Mouse (Mus musculus) ES-E14 (cell line): ENCODE results near the gene Prrt1.

Experiments
- HCFC1 ChIP-seq: IDR thresholded peaks from 2 replicates; pipeline ENCODE4 v1.6.1; 2012; ENCODE audit warnings: low read length, inconsistent platforms, borderline replicate concordance; ENCODE audit not compliant: insufficient read depth
- MAFK ChIP-seq: IDR thresholded peaks from 2 replicates; pipeline ENCODE4 v1.6.1; 2014; ENCODE audit warnings: mild to moderate bottlenecking, low read depth, low read length, inconsistent platforms; ENCODE audit not compliant: insufficient read depth
- ZC3H11A ChIP-seq: IDR thresholded peaks from 2 replicates; pipeline ENCODE4 v1.6.1; 2012; ENCODE audit warnings: low read depth, mild to moderate bottlenecking, inconsistent platforms, low read length, borderline replicate concordance
- ZNF384 ChIP-seq: IDR thresholded peaks from 2 replicates; pipeline ENCODE4 v1.6.1; 2012; ENCODE audit warnings: low read depth, low read length, inconsistent platforms

DNA sequence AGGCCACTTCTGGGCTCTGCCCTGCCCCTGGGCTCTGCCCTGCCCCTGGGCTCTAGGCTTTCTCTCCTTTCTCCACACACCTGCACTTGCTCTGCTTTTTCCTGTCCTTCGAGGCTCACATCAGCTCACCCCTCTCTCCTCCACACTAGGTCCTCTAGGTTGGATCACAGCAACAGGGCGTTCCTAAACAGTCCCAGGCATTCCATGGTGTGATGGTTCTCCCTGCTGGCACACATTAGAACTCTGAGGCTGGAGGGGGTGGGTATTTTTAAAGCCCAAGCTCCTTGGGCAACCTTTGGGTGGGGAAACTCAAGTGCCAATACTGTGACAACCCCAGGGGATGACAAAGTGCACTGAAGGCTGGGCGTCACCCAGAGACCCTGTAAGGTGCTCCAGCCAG lies 8.1 kb downstream of the Prrt1 start:
- no peak for TF ChIP-seq HCFC1
- no peak for TF ChIP-seq ZNF384
- no peak for TF ChIP-seq ZC3H11A
- no peak for TF ChIP-seq MAFK
